Mouse (Mus musculus) heart, postnatal 0 days (tissue): Measurements from ENCODE around the gene Usp1.

ENCODE experiments used
- CTCF ChIP-seq: IDR thresholded peaks from 2 replicates; pipeline ENCODE4 v1.5.1; 2016; ENCODE audit warnings: antibody characterized with exemption, control low read depth, low read depth
- EP300 ChIP-seq: IDR thresholded peaks from 2 replicates; pipeline ENCODE4 v1.6.1; 2016; ENCODE audit warnings: antibody characterized with exemption, low read depth

DNA sequence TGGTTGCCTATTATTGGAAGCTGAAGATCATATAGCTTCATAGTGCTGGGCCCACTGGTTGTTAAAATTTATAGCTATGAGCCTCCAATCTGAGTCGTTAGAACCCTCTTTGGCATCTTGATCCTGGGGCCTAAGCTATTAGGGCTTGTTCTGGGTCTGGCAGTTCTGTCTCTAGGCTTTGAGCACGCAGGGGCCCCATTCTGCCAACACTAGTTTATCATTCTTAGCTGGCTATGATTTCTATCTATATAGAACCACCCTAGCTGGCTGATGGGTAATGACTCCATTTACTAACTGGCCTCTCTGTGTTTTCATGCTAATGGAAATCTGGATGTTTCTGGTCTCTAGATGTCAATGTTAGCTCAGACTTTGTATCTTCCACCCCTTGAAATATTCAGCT, 5.9 kb upstream of the Usp1 start:
- TF ChIP-seq CTCF (no peak), EP300 (no peak)
